Mouse (Mus musculus): ENCODE data around the gene Antxrl. TPM values are rescaled to one million over a fixed set of nuclear protein-coding genes. Genes with fewer than 3 reads are reported as not detected.
A peak's percentile ranks its signal among the peaks of the same experiment; 100 is the strongest.

The Antxrl gene
- total RNA-seq, 2 experiments from 2014 or later = not detected

DNA sequence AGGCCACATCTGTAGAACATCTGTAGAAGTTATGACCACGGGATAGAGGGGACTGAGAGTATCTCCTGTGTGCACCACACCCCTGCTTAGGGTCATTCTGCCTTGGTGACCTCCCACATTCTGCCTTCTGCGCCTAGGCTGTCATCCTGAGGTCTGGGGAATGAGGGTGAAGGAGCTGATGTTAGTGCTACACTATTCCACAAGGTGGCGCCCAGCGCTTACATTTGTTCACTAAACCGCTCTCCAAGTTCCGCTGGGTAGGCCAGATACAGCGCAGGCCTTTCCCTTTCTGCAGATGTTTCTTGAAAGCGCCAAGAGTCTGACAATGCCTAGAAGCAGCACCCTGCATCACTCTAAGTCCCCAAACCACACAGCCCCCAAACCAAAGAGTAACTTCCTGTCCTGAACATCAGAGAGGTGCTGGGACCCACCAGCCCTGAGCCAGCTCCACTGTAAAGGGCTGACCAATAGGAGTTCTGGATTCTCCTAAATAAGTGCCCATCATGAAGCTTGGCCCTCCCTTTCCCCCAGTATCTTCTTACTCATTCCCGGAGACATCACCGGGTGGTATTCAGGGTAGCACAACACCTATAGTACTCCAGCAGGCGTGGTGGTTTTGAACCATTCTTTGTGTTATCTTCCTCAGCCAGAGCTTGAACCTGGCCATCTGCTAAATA is 28.0 kb downstream of the Antxrl start:
- peak; percentile 77 for DNase-seq
- Histone ChIP-seq H3K27ac (no peak overlapping the region), H3K4me3 (no peak overlapping the region)
- peak; percentile 85 for TF ChIP-seq CTCF (IDR thresholded peaks at IDR 0.05)
- intact Hi-C loops (cut with DNase I) = loop anchor here (1.0 to 10.0 kb wide), 5 partner anchors 25 to 284 kb away; partner anchors contain the start of genes Gprin2 and Npy4r

GRCm38 (mm10) chr14:34085731-34086130 is 33.2 kb downstream of the Antxrl start, which contains the start of gene Anxa8:
Gene Anxa8, plus strand, starts transcription at chr14:34085981.
- Histone ChIP-seq H3K27ac (peak within 1 kb of the TSS; percentile 35; the same call in 1 of the 2 replicates), H3K4me3 (no peak within 1 kb of the TSS)
- DNase-seq = peak; percentile 55
- intact Hi-C loops (cut with DNase I) = loop anchor here (10.0 kb wide), 2 partner anchors 119 to 279 kb away; partner anchors contain the start of gene Gprin2
- no peak for TF ChIP-seq CTCF (IDR thresholded peaks at IDR 0.05)

- no peak for TF ChIP-seq CTCF (IDR thresholded peaks at IDR 0.05)
- Histone ChIP-seq H3K4me3 (no peak overlapping the region), H3K27ac (no peak overlapping the region)
- intact Hi-C loops (cut with DNase I) = loop anchor here (10.0 kb wide), 2 partner anchors 118 to 278 kb away; partner anchors contain the start of gene Gprin2
- no peak for DNase-seq
Measured at GRCm38 (mm10) chr14:34086806-34087205, 34.3 kb downstream of the Antxrl start.

- Histone ChIP-seq H3K4me3 (no peak overlapping the region), H3K27ac (no peak overlapping the region)
- no peak for DNase-seq
- intact Hi-C loops (cut with DNase I) = loop anchor here (10.0 kb wide), 2 partner anchors 117 to 277 kb away; partner anchors contain the start of gene Gprin2
- no peak for TF ChIP-seq CTCF (IDR thresholded peaks at IDR 0.05)
Measured at GRCm38 (mm10) chr14:34087856-34088398, 35.4 kb downstream of the Antxrl start.

DNA sequence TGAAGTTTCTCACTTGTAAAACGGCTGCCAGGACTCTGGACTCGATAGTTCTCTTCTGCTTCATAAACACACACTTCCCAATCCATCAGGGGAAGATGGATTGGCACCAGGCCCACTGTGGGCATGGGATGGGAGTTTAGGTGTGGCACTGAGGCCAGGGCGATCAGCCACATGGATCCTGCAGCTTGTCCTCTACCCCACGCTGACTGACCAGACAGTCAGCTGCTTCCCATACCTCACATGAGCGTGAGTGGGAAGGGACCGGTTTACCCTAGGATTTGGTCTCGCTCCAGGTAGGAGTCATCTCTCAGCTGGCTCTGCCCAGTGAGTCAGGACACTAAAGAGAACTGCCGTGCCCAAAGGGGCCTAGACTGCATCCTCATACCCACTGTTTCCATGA is 37.3 kb downstream of the Antxrl start:
- intact Hi-C loops (cut with DNase I) = loop anchor here (10.0 kb wide), 2 partner anchors 115 to 275 kb away; partner anchors contain the start of gene Gprin2

GRCm38 (mm10) chr14:34091475-34091874 is 39.0 kb downstream of the Antxrl start:
- intact Hi-C loops (cut with DNase I) = no loop called here
- DNase-seq = no peak
- no peak for TF ChIP-seq CTCF (IDR thresholded peaks at IDR 0.05)

More for the DNA sequence above, 37.3 kb downstream of the Antxrl start:
- TF ChIP-seq CTCF (IDR thresholded peaks at IDR 0.05) = no peak
- no peak for DNase-seq
- H3K4me3 ChIP-seq = no peak overlapping the region
- H3K27ac ChIP-seq = no peak overlapping the region

GRCm38 (mm10) chr14:34092856-34093255 is 40.3 kb downstream of the Antxrl start:
- no peak overlapping the region for H3K27ac ChIP-seq
- TF ChIP-seq CTCF (IDR thresholded peaks at IDR 0.05) = no peak
- DNase-seq = no peak
- no peak overlapping the region for H3K4me3 ChIP-seq
- intact Hi-C loops (cut with DNase I) = no loop called here

More at GRCm38 (mm10) chr14:34091475-34091874, 39.0 kb downstream of the Antxrl start:
- no peak overlapping the region for H3K4me3 ChIP-seq
- H3K27ac ChIP-seq = no peak overlapping the region

- Histone ChIP-seq H3K27ac (no peak overlapping the region), H3K4me3 (no peak overlapping the region)
- no peak for TF ChIP-seq CTCF (IDR thresholded peaks at IDR 0.05)
- intact Hi-C loops (cut with DNase I) = no loop called here
- DNase-seq = no peak
Measured at GRCm38 (mm10) chr14:34096161-34096560, 43.7 kb downstream of the Antxrl start.

GRCm38 (mm10) chr14:34102601-34103000 is 50.1 kb downstream of the Antxrl start, which contains the start of gene A630023A22Rik:
Gene A630023A22Rik, minus strand, starts transcription at chr14:34102754.
- H3K27ac ChIP-seq = no peak within 1 kb of the TSS
- DNase-seq = no peak
- intact Hi-C loops (cut with DNase I) = no loop called here
- no peak for TF ChIP-seq CTCF (IDR thresholded peaks at IDR 0.05)
- no peak within 1 kb of the TSS for H3K4me3 ChIP-seq

DNA sequence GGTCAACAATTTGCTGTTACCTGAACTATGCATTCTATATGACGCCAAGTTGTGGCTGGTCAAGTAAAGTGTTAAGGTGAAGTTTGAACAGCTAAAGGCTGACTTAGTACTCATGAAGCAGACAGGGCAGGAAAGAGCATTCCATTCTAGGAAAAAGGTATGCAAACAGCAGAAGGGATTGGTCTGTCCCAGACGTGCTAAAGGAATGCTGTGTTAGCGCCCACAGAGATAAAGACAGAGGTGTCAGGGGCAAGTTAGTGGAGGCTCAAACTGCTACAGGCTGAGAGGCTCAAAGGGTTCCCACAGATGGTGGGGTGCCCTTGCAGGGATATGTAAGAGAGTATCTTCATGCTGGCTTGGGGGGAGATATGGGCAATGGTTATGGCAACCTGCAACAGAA is 51.3 kb downstream of the Antxrl start:
- intact Hi-C loops (cut with DNase I) = no loop called here

GRCm38 (mm10) chr14:34104892-34105291 is 52.4 kb downstream of the Antxrl start:
- DNase-seq = peak; percentile 77
- intact Hi-C loops (cut with DNase I) = loop anchor here (1.0 kb wide), 1 partner anchor 25 kb away; no protein-coding TSS in a partner anchor
- peak overlapping the region; percentile 35; the same call in 1 of the 2 replicates for H3K4me3 ChIP-seq
- no peak overlapping the region for H3K27ac ChIP-seq
- TF ChIP-seq CTCF (IDR thresholded peaks at IDR 0.05) = peak; percentile 73

More for the DNA sequence above, 51.3 kb downstream of the Antxrl start:
- H3K27ac ChIP-seq = no peak overlapping the region
- no peak for TF ChIP-seq CTCF (IDR thresholded peaks at IDR 0.05)
- H3K4me3 ChIP-seq = no peak overlapping the region
- DNase-seq = no peak

GRCm38 (mm10) chr14:34106389-34107062 is 54.0 kb downstream of the Antxrl start:
- no peak overlapping the region for H3K27ac ChIP-seq
- no peak overlapping the region for H3K4me3 ChIP-seq
- intact Hi-C loops (cut with DNase I) = no loop called here
- peak; percentile 72 for TF ChIP-seq CTCF (IDR thresholded peaks at IDR 0.05)
- peak; percentile 55 for DNase-seq
